Mouse (Mus musculus) intestine, embryonic 14.5 days (tissue): ENCODE data around the gene B2m. TPM values are rescaled to one million over a fixed set of nuclear protein-coding genes. Genes with fewer than 3 reads are reported as not detected.
A peak's percentile ranks its signal among the peaks of the same experiment; 100 is the strongest.

Experiments
- ATAC-seq: fragments of 200-750 bp; cut with Nextera tagmentation; replicated peaks from 2 replicates; pipeline ENCODE4 v1.8.0; 2017; ENCODE audit warnings: low read depth, moderate number of reproducible peaks, moderate TSS enrichment, moderate library complexity; ENCODE audit not compliant: low FRiP score, low TSS enrichment
- DNase-seq: peaks from one replicate; pipeline ENCODE4 v3.0.0-alpha.2; 2018; ENCODE audit warnings: low spot score
- H3K27ac ChIP-seq: fragments of 300-500 bp; sonication (generic); 2 replicates; pipeline ENCODE4 v1.5.1; 2014; ENCODE audit warnings: low read depth, mild to moderate bottlenecking, control low read depth
- H3K27me3 ChIP-seq: fragments of 300-500 bp; sonication (generic); replicated peaks from 2 replicates; pipeline ENCODE4 v1.6.1; 2014; ENCODE audit warnings: low read length, control low read depth; ENCODE audit not compliant: control insufficient read depth, insufficient read depth
- H3K36me3 ChIP-seq: fragments of 300-500 bp; sonication (generic); 2 replicates; pipeline ENCODE4 v1.6.1; 2014; ENCODE audit warnings: low read length, control low read depth; ENCODE audit not compliant: control insufficient read depth, insufficient read depth
- H3K4me1 ChIP-seq: fragments of 300-500 bp; sonication (generic); replicated peaks from 2 replicates; pipeline ENCODE4 v1.6.1; 2014; ENCODE audit warnings: low read length, control low read depth, mixed read lengths; ENCODE audit not compliant: control insufficient read depth, insufficient read depth
- H3K4me2 ChIP-seq: fragments of 300-500 bp; sonication (generic); 2 replicates; pipeline ENCODE4 v1.6.1; 2014; ENCODE audit warnings: low read length
- H3K4me3 ChIP-seq: fragments of 300-500 bp; sonication (generic); 2 replicates; pipeline ENCODE4 v1.5.1; 2014; ENCODE audit warnings: low read depth, low read length, control low read depth, mixed read lengths
- H3K9ac ChIP-seq: fragments of 300-500 bp; sonication (generic); 2 replicates; pipeline ENCODE4 v1.6.1; 2014; ENCODE audit warnings: mild to moderate bottlenecking, low read length
- H3K9me3 ChIP-seq: fragments of 300-500 bp; sonication (generic); 2 replicates; pipeline ENCODE4 v1.6.1; 2016; ENCODE audit warnings: low read length, control low read depth; ENCODE audit not compliant: control insufficient read depth
- WGBS: fragments of 180-500 bp; shearing (Covaris S2); extraction: QIAGEN DNeasy Blood & Tissue Kit; methylation state at CpG from one replicate; pipeline ENCODE4 v1.1.7; 2014; 5-methylcytosine and 5-hydroxymethylcytosine counted together
- polyA plus RNA-seq: library from polyadenylated mRNA; unstranded; fragments of >200 nt; fragmentation: Nextera tagmentation; extraction: Ambion mirVana; gene quantifications from 2 replicates; pipeline ENCODE4 v1.2.1, GENCODE M21; 2014

B2m gene
- polyA plus RNA-seq, 1 experiment from 2014 or later: 332 TPM

GRCm38 (mm10) chr2:122161542-122161941 lies 14.1 kb downstream of the B2m start:
- Histone ChIP-seq H3K4me2 (no peak overlapping the region), H3K27ac (peak overlapping the region; percentile 22; the same call in 1 of the 2 replicates), H3K36me3 (no peaks in the 10 kb centered on the region), H3K27me3 (no peaks in the 10 kb centered on the region), H3K4me3 (no peak overlapping the region), H3K4me1 (peaks cover 4% of the 10 kb centered on the region), H3K9ac (no peak overlapping the region), H3K9me3 (no peaks in the 10 kb centered on the region)
- no peak for DNase-seq
- WGBS: 33% methylated on average over 4 of the region's 4 CpGs
- no peak for ATAC-seq

DNA sequence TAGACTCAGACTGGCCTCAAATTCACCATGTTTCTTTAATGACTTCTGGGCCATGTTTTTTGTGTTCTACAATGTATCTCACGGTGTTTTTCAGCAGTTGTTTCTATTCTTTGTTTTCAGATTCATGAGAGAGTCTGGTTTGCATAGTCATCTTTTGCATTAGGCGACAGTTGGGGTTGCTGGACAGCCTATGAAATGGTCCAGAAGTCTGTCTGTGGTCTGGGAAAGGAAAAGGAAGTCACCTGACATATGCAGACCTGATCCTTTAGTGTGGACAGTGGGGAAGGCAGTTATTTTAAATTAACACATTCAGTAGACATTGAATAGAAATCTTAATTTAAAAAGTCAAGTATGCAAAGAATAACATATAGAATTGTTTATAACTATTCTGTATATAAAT lies 15.0 kb downstream of the B2m start:
- 79% methylated on average over 2 of the region's 2 CpGs for WGBS
- H3K4me2 ChIP-seq: no peak overlapping the region
- no peaks in the 10 kb centered on the region for H3K36me3 ChIP-seq
- H3K4me3 ChIP-seq: no peak overlapping the region
- peaks cover 4% of the 10 kb centered on the region for H3K4me1 ChIP-seq
- H3K9ac ChIP-seq: no peak overlapping the region
- ATAC-seq (no peak), DNase-seq (no peak)
- no peaks in the 10 kb centered on the region for H3K27me3 ChIP-seq
- no peak overlapping the region for H3K27ac ChIP-seq
- H3K9me3 ChIP-seq: no peaks in the 10 kb centered on the region

DNA sequence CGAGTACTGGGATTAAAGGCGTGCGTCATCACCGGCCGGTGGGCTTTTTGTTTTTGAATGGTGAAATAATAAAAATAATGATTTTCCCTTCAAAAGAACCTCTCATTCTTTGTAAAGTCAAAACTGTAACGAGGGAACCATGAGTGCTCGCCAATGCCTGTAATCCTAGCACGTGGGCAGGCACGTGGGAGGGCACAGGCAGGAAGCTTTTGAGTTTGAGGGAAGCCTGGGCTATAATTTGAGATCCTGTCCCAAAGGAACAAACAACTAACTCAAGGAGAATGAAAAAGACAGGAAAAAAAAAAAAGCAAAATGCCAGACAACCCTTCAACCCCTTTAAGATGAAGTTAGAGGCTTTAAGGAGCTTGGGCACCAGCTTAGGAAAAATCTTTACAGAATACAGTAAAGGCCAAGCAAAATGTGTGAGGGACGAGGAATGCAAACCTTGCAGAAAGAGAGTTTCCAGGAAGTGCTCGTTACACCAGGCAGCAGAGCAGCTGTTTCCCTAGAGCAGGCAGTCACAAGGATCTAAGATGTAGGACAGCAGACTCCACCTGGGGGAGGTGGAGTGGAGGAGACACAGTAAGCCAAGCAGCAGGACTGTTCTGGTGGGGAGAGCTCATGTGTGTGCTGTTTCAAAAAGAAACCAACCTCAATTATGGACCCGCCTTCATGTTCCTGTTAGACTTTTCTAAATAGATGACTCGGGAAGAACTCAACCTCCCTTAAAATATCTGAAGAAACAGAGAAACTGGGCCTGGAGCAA lies 16.1 kb downstream of the B2m start:
- no peak overlapping the region for H3K4me2 ChIP-seq
- ATAC-seq: no peak

DNA sequence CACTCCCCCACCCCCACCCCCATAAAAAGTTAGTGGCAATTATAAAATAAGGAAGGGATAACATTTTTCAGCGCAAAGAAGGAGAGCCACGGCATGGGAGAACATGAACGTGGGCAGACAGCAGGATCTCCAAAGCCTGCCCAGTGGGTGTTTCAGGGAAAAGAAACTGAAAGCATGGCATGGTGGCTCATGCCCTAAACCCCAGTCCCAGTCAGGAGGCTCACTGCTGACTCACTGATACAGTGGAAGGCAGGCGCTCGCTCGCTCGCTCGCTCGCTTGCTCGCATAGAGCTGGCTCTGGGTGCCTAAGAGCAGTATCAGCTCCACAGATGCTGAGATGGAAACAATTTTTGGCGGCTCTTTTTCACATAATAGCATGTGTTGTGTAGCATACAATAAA lies 16.8 kb downstream of the B2m start:
- H3K27me3 ChIP-seq: no peaks in the 10 kb centered on the region
- DNase-seq (no peak), ATAC-seq (no peak)
- peaks cover 4% of the 10 kb centered on the region; the same call in 1 of the 2 replicates for H3K4me1 ChIP-seq
- no peaks in the 10 kb centered on the region for H3K36me3 ChIP-seq
- WGBS: 84% methylated on average over 11 of the region's 11 CpGs
- no peak overlapping the region for H3K4me2 ChIP-seq
- H3K9ac ChIP-seq: no peak overlapping the region
- H3K27ac ChIP-seq: no peak overlapping the region
- H3K9me3 ChIP-seq: no peaks in the 10 kb centered on the region
- no peak overlapping the region for H3K4me3 ChIP-seq

More for the DNA sequence above, 16.1 kb downstream of the B2m start:
- no peak for DNase-seq
- no peaks in the 10 kb centered on the region for H3K36me3 ChIP-seq
- no peak overlapping the region for H3K9ac ChIP-seq
- H3K9me3 ChIP-seq: no peaks in the 10 kb centered on the region
- no peak overlapping the region for H3K4me3 ChIP-seq
- H3K4me1 ChIP-seq: peaks cover 4% of the 10 kb centered on the region
- no peaks in the 10 kb centered on the region for H3K27me3 ChIP-seq
- 0 out of 2 replicates have a peak overlapping the region, but pooled peaks have one; percentile 7 for H3K27ac ChIP-seq
- 72% methylated on average over 13 of the region's 13 CpGs for WGBS

- no peaks in the 10 kb centered on the region for H3K36me3 ChIP-seq
- WGBS: 87% methylated on average over 6 of the region's 6 CpGs
- no peaks in the 10 kb centered on the region for H3K4me1 ChIP-seq
- no peaks in the 10 kb centered on the region for H3K9me3 ChIP-seq
- DNase-seq (no peak), ATAC-seq (no peak)
- no peak overlapping the region for H3K4me3 ChIP-seq
- H3K27ac ChIP-seq: no peak overlapping the region
- no peak overlapping the region for H3K4me2 ChIP-seq
- H3K9ac ChIP-seq: no peak overlapping the region
- no peaks in the 10 kb centered on the region for H3K27me3 ChIP-seq
Measured at GRCm38 (mm10) chr2:122171292-122171691, 23.8 kb downstream of the B2m start.

DNA sequence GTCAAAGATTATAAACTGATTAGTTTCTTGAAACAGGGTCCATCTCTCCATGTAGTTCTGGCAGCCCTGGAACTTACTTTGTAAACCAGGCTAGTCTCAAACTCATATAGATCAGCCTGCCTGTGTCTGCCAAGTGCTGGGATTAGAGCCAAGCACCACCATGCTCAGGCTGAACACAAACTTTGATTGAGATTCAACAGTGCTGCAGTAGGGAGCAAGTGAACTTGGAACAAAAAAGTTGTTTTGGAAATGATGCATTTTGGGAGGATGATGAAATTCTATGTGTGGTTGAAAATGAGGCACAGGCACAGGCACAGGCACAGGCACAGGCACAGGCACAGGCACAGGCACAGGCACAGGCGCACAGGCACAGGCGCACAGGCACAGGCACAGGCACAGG lies 24.7 kb downstream of the B2m start:
- H3K36me3 ChIP-seq: no peaks in the 10 kb centered on the region
- no peak overlapping the region for H3K9ac ChIP-seq
- no peaks in the 10 kb centered on the region for H3K9me3 ChIP-seq
- WGBS: 91% methylated on average over 2 of the region's 2 CpGs
- DNase-seq: no peak
- no peaks in the 10 kb centered on the region for H3K4me1 ChIP-seq
- no peak overlapping the region for H3K4me2 ChIP-seq
- no peak overlapping the region for H3K27ac ChIP-seq
- no peak overlapping the region for H3K4me3 ChIP-seq
- no peak for ATAC-seq
- H3K27me3 ChIP-seq: no peaks in the 10 kb centered on the region

GRCm38 (mm10) chr2:122180051-122180822 lies 32.8 kb downstream of the B2m start:
- no peak overlapping the region for H3K27ac ChIP-seq
- H3K36me3 ChIP-seq: no peaks in the 10 kb centered on the region
- H3K4me2 ChIP-seq: no peak overlapping the region
- no peaks in the 10 kb centered on the region for H3K9me3 ChIP-seq
- H3K27me3 ChIP-seq: no peaks in the 10 kb centered on the region
- no peak overlapping the region for H3K9ac ChIP-seq
- no peak overlapping the region for H3K4me3 ChIP-seq
- no peaks in the 10 kb centered on the region for H3K4me1 ChIP-seq
- ATAC-seq (no peak), DNase-seq (no peak)
- 72% methylated on average over 8 of the region's 8 CpGs for WGBS

GRCm38 (mm10) chr2:122185086-122185485 lies 37.6 kb downstream of the B2m start:
- no peaks in the 10 kb centered on the region for H3K9me3 ChIP-seq
- no peaks in the 10 kb centered on the region for H3K4me1 ChIP-seq
- WGBS: 93% methylated on average over 4 of the region's 4 CpGs
- no peak for ATAC-seq
- no peak for DNase-seq
- H3K36me3 ChIP-seq: no peaks in the 10 kb centered on the region
- no peak overlapping the region for H3K27ac ChIP-seq
- H3K27me3 ChIP-seq: no peaks in the 10 kb centered on the region
- H3K9ac ChIP-seq: no peak overlapping the region
- no peak overlapping the region for H3K4me3 ChIP-seq
- H3K4me2 ChIP-seq: no peak overlapping the region
